Mouse (Mus musculus): ENCODE results near the gene Fancg. TPM values are rescaled to one million over a fixed set of nuclear protein-coding genes. Genes with fewer than 3 reads are reported as not detected.

Gene Fancg
- total RNA-seq, 1 experiment from 2014 or later, result 11.4 TPM

DNA sequence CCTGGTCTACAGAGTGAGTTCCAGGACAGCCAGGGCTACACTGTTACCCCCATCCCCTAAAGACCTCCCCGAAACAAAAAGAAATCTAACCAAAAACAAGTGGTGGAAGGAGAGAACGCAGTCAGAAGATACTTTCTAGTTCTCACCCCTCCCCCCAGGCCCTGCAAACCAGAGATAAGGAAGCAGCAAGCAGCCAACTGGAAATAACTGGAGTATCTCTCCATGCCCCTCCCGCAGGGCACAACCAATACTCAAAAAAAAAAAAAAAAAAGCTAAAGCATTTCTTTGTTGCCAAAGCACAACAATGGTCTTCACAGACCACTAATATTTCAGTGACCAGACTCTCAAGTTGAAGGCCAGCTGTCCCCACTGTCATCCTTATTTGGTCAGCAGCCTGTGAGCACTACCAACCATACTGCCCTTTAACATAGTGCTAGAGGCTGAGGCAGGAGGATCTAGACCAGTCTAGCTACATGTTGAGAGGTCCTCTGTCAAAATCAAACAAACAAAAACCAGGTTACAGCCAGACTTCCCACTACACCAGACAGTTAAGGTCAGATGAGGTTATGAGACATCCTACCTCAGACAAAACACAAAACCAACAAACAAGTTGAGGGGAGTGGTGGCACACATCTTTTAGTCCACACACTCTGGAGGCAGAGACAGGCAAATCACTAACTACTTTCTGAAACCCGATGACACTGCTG is 27.7 kb upstream of the Fancg start:
- ATAC-seq (replicated peaks; ENCODE audit: insufficient number of reproducible peaks, low FRiP score, low TSS enrichment, poor library complexity, severe bottlenecking), result no peak

DNA sequence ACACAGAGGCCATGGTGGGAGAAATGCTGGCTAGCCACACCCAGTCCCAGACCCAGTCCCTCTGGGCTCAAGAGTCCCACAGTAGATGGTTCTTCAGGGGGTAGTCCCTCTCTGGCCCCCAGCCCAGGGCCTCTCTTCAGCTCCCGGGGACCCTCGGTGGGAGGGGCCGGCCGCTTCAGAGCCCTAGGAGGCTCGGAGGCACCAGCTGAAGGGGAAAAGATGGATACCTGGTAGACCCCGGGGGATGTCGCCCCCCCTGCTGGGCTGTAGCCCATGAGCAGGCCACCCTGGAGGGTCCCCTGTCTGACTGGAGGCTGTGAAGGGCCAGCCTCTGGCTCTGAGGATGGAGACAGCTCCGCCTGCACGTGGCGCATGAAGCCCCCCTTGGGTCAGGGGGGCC is 26.1 kb upstream of the Fancg start:
- ATAC-seq (replicated peaks; ENCODE audit: insufficient number of reproducible peaks, low FRiP score, low TSS enrichment, poor library complexity, severe bottlenecking), result no peak

DNA sequence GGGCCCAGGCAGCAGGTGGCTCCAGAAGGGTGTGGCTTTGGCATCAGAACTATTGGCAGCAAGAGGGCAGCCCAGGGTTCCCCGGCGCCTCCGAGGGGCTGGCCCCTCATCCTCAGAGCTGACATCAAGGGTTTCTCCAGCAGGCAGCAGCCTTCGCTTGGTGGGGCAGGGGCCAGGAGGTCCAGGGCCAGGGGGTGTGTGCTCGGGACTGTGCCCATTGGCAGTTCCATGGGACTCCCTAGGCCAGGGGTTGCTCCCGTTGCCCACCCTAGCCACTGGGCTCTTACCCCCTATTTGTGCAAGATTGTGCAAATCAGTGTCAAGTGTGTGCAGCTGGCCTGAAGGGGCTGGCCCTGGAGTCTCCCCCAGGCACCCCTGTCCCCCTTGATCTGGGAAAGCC is 25.5 kb upstream of the Fancg start:
- no peak for ATAC-seq (replicated peaks; ENCODE audit: insufficient number of reproducible peaks, low FRiP score, low TSS enrichment, poor library complexity, severe bottlenecking)

DNA sequence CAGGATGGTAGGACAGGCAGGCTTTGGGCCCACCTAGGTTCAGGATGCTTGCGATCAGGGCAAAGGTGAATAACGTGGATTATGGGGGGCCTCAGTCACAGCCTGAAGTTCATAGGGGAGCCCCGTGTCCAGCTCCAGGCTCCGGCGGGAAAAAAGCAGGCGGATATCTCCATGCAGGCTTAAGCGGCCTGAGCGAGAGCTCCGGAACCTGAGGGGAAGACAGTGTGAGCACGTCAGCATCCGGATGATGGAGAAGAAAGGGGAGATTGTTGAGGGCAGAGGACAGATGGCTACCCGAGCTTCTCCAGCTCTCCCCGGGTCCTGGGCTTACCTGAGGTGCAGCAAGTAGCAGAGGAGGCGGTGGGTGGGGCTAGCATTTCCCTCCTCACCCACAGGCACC is 23.2 kb upstream of the Fancg start:
- no peak for ATAC-seq (replicated peaks; ENCODE audit: insufficient number of reproducible peaks, low FRiP score, low TSS enrichment, poor library complexity, severe bottlenecking)

DNA sequence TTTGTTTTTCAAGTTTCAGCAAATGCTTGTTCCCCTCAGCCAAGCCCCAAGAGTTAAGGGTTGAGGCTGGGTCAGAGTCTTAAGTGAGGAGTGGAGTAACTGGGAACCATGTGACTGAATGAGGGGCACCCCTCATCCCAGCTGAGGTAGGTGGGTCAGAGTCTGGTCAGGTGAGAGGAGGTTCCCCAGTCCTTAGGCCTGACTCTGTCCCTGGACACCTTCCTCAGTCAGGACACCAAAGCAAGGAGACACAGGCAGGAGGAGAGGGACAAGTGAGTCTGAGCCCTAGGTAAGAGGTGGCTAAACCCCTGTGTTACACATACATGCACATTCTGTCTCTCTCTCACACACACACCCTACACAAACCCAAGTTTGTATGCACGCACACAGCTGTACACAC is 22.2 kb upstream of the Fancg start:
- ATAC-seq (replicated peaks; ENCODE audit: insufficient number of reproducible peaks, low FRiP score, low TSS enrichment, poor library complexity, severe bottlenecking), result no peak

DNA sequence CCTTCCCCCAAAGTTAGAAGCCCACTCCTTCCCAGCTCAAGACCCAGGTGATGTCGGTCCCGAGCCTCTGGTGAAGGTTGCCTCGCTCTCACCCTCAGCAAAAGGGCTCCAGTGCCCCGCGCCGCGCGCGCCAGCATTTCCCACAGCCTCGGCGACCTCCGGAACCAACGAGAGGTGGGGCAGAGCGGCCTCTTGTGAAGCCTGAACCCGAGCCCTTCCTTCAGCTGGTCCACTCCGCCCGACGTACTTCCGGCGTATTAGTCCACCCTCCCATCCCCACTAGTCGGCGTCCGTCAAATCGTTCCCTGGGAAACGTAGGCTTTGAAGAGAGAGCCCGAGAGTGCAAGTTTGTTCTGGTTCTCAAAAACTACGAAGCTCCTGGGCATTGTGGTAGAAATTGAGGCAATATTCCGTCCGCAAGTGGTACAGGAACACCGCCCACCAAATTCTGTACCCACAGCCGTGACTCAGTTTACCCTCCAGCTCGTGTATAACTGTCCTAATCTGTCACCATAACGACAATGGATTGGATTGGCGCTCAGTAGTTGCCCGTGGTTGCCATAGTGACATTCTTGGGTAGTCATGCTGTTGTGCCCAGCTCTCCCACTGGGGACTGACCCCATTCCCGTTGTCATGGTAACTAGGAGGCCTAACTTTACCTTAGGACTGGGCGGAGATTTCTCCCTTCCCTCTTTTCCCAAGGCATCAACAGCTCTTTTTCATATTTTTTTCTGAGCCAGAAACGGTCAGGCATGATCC is 21.1 kb upstream of the Fancg start, which contains the start of gene Stoml2:
Gene Stoml2, minus strand, starts transcription at position 474 of the 759 bp plus-strand sequence.
- peak; percentile 96 for ATAC-seq (replicated peaks; ENCODE audit: insufficient number of reproducible peaks, low FRiP score, low TSS enrichment, poor library complexity, severe bottlenecking)

DNA sequence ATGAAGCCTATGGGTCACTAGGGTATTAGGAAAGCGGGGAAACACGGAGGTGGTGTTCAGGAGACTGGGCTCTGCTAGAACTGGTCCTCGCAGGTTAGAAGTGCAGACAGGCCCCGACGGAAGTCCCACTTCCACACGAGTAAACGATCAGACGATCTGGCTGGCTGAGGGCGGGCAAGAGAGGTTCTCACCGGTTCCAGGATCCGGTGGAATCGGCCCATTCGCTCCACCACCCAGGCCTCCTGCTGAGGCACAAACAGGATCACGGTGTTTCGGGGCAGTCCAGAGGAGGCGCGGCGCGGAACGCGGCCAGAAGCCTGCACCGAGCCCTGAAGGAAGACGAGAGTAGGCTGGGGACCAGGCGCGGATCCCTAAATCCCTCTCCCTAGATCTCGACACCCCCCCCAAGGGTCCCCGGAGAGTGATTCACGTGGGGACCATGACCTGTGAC is 20.5 kb upstream of the Fancg start:
- no peak for ATAC-seq (replicated peaks; ENCODE audit: insufficient number of reproducible peaks, low FRiP score, low TSS enrichment, poor library complexity, severe bottlenecking)

DNA sequence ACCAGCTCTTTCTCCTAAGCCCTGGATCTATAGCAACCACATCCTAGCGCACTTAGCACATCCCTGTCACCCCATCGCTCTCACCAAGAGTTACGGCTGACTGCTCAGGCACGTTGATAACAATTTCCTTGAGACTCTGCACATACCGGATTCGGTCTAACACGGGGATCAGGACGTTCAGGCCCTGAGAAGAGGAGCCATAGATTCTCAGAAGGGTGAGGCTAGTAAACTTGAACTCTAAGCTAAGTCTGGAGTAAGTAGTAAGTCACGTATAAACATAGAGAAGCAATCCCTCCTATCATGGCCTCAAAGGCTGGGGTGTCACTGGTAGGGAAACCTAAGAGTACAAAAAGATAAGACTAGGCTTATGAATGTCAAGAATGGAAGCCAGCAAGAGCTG is 20.0 kb upstream of the Fancg start:
- ATAC-seq (replicated peaks; ENCODE audit: insufficient number of reproducible peaks, low FRiP score, low TSS enrichment, poor library complexity, severe bottlenecking), result no peak

DNA sequence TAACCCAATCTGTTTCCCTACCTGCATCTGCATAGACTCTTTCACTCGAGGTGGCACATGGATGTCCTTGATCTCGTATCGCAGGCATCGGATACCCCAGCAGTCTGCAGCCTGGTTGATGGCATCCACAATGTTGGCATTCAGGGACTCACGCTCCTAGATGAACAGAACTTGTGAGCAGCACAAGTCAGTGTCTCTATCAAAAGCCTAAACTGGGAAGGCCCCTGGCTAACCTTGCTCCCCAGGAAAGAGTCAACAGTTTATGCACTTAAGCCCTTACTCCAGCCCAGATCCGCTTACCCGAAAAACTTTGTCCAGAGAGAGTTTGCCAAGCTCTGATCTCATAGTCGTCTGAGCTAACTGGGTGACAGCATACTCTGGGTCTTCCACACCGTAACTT is 19.4 kb upstream of the Fancg start:
- ATAC-seq (replicated peaks; ENCODE audit: insufficient number of reproducible peaks, low FRiP score, low TSS enrichment, poor library complexity, severe bottlenecking), result no peak

DNA sequence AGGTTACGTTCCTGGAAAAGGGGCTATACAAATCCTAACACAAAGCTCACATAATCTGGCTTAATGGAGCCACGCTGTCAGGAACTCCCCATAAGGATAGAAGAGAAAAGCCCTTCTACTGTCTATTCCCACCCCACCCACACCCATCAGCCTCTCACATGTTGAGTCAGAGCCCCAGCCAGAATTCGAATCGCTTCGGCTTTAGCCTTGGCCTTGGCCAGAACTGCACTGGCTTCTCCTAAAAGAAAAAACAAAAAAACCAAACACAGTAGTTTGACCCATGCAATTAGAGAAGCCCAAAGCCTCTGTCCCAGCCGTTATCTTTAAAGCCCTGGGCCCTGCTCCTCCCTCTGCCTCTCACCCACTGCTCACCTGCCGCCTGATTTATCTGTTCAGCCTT is 18.8 kb upstream of the Fancg start:
- no peak for ATAC-seq (replicated peaks; ENCODE audit: insufficient number of reproducible peaks, low FRiP score, low TSS enrichment, poor library complexity, severe bottlenecking)

DNA sequence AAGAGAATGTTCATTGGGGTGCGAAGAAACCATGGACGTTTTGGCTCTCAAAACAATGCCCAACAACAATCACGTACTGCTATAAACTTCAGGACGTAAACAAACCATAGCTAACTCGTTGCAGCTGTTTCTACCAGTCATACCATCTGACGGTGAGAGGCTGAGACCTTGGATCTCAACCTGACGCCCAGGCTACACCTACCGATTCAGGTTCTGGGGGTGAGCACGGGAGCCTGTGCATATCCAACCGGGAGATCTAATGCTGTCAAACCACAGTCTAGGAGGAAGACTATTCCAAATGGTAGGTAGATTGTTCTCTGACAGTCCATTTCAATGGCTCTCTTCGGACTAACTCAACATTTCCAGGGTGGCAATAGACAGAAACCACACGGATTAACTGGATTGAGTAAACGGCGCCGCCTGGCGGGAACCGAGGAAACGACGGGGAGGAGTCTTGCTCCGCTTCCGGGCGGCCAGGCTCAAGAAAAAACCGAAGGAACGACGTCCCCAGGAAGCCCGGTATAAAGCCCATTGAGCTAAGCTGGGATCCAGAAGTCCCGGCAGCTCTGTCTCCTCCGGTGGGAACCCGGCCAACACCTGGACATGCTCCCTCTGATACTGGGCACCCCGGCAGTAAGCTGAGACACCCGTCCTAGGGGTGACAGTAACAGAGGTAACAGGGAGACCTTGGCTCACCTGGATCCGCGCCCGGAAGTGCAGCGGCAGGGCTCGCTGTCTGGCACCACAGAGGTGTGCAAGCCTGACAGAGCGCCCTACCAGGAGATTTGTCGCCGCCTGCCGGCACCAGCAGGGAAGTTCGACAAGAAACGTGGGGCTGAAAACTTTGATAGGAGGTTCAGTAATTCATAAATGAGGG is 15.0 kb upstream of the Fancg start, which contains the start of gene Pigo:
Gene Pigo, minus strand, starts transcription at position 736 of the 877 bp plus-strand sequence.
- peak; percentile 87 for ATAC-seq (replicated peaks; ENCODE audit: insufficient number of reproducible peaks, low FRiP score, low TSS enrichment, poor library complexity, severe bottlenecking)

DNA sequence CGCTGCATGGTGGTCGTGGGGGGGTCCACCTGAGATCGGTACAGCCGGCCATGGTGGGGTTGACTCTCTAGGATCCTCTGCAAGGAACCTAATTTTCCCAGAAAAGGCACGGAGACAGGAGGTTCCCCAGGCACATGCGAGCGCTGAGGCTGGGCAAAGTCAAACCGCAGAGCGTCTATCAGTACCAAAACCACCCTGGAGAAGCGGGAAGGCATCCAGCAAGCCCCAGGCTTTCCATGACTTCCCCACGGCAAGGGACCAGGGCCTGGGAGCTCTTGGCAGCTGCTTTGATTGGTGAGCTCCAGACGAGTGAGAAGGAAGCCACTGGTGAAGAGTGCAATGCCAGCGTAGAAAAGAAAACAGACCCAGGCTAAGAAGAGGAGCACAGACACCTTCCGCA is 14.4 kb upstream of the Fancg start:
- no peak for ATAC-seq (replicated peaks; ENCODE audit: insufficient number of reproducible peaks, low FRiP score, low TSS enrichment, poor library complexity, severe bottlenecking)

DNA sequence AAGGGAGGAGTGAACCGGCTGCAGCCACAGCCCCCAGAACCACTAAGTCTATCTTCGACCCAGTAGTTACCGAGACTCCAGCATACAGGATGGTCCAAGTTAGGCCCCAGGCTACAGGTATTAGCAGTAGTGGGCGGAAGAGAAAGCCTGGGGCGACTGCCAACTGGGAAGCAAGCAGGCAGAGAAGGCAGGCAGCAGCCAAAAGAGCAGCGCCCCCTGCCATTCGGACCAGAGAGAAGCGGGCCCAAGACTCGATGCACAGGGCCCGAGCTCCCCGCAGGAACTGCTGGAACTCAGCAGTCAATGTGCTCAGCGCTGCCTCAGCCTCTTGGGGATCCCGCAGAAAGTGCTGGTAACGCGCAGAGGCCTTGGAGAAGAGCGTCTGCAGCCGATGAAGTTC is 11.0 kb upstream of the Fancg start:
- ATAC-seq (replicated peaks; ENCODE audit: insufficient number of reproducible peaks, low FRiP score, low TSS enrichment, poor library complexity, severe bottlenecking), result no peak

DNA sequence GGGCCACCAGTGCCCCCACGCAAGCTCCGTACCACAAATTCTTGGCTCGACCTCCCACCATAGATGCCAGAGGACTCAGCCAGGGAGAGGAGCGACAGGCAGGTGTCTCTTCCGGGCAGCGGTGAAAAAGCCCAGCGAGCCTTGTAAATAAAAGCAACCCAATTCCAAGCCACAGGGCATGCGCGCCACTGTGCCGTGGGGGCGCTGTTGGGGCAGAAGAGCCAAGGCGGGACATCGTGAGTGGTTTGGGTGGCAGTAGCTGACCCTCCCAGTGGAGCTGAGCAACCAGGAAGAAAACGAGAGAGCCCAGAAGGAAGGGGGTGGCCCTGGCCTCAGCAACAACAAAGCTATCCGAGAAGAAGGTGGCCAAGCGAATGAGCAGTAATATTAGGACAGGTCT is 10.6 kb upstream of the Fancg start:
- ATAC-seq (replicated peaks; ENCODE audit: insufficient number of reproducible peaks, low FRiP score, low TSS enrichment, poor library complexity, severe bottlenecking), result no peak

DNA sequence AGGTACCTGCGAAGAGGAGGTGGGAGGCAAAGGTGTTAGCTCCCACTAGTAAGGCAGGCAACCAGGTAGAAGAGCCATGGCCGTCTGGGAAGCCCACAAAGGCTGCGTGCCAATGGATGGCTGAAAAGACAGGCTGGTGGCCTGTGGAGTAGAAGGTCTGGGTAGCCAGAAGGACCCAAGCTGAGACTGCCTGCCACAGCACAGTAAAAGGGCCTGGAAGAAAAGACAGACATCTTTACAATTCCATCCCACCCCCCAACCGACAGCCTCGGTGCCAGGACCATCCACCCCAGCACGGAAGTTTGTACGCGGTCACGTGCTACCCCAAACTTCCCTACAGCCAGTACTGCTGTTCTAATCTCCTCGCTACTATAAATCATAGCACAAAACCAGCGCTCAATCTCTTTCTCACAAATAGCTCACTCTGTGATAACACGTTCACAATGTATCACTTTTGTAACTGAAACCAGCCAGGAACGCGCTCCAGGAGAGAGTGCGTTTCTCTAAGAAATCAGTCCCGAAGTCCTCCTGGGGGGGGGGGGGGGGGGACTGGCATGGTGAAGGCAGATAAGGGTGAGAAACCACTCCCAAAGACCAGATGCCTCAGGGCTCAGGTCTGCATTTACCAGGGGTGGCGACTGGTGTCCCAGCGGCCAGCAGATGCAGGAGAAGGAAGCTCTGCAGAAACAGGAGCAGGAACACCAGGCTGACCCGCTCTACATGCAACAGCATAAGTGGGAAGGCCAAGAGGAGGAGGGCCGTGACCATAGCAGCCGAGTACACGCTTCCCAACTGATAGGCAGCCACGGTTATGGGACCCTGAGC is 9.5 kb upstream of the Fancg start:
- no peak for ATAC-seq (replicated peaks; ENCODE audit: insufficient number of reproducible peaks, low FRiP score, low TSS enrichment, poor library complexity, severe bottlenecking)

DNA sequence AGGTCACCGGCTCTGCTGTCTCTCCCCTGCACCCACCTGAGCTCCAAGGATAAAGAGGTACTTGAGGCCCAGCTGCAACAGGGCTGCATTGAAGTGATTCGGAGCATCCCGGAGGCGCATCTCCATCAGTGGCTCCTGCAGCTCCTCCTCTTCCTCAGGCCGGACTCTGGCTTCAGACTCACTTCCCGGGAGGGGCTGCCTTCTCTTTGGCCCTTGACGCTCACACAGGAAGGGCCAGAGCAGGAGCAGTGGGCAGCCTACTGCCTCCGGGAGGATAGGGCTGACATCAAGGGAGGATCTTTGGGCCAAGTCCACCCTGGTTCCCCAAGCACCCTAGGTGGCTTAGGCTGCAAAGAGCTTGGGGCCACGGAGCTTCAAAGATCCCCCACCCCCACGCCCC is 8.9 kb upstream of the Fancg start:
- 0 out of 2 replicates have a peak, but pooled peaks have one; percentile 17 for ATAC-seq (replicated peaks; ENCODE audit: insufficient number of reproducible peaks, low FRiP score, low TSS enrichment, poor library complexity, severe bottlenecking)

DNA sequence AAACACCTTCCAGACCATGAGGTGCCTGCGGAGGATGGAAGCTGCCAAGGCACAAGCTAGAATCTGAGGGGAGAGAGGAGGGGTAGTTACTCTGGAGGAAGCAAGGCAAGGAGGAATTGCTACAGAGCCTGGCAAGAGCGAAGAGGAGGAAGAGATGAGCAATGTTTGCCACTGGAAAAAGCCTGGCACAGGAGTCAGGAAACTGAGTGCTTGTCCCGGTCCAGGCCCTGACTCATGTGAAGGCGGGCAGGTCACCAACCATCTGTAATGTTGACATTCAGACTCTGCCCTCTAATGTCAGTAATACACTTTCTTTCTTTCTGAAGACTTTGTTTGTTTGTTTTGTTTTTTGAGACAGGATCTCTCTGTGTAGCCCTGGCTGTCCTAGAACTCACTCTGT is 7.8 kb upstream of the Fancg start:
- no peak for ATAC-seq (replicated peaks; ENCODE audit: insufficient number of reproducible peaks, low FRiP score, low TSS enrichment, poor library complexity, severe bottlenecking)

DNA sequence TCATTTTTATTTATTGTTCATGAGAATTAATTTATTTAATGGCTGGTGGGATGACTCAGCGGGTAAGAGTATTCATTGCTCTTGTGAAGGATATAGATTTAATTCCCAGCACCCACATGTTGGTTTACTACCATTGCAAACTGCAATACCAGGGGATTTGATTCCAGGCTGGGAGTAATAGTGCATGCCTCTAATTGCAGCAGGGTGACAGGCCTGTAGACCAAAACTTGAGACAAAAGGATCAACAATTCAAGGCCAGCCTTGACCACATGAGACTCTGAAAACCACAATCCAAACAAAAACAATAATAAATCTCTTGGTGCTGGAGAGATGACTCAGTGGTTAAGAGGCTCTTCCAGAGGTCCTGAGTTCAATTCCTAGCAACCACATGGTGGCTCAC is 1.8 kb upstream of the Fancg start:
- no peak for ATAC-seq (replicated peaks; ENCODE audit: insufficient number of reproducible peaks, low FRiP score, low TSS enrichment, poor library complexity, severe bottlenecking)
